18 mouse cellular contexts compared by ENCODE assay signal in the genomic region with DNA sequence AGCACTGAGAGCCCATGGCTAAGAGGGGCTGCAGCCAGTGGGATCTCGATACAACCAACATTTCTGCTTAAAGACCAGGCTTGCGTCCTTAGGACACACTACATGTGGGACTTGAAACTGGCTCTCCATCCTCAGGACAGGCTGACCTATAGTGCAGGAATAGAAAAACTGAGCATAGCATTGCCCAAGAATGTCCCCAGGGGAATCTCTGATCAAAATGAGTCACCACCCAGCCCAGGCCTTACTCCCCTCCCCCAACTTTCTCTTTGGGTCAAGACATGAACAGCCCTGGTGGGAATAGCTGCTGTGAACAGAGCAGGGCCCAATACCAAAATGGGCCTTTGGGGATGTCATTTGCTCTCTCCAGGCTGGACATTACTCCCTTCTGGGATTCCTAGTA. TPM values are rescaled to one million over a fixed set of nuclear protein-coding genes. Genes with fewer than 3 reads are reported as not detected.
"Had no signal": no experiment of that assay in that cellular context is flagged by ENCODE, and none has a peak within 500 bp of the region (broad histone marks: within the 10 kb centered on the region; RNA-seq: fewer than 3 reads in every experiment).

No protein-coding gene starts in this region.

- H3K9ac ChIP-seq: limb, embryonic 12.5 days; liver, embryonic 14.5 days; midbrain, embryonic 15.5 days; neural tube, embryonic 13.5 days had no signal

- H3K27ac ChIP-seq: limb, embryonic 12.5 days; liver, embryonic 14.5 days; midbrain, embryonic 15.5 days; neural tube, embryonic 13.5 days had no signal

- DNase-seq: kidney, adult 2 months; kidney, postnatal 25 days; lung, adult 2 months; lung, postnatal 36 days; retina, postnatal 1 day; thymus, adult 18-20 months; thymus, postnatal 25 days had no signal

- ATAC-seq: lung, postnatal 0 days; midbrain, embryonic 15.5 days had no signal

- H3K4me2 ChIP-seq: limb, embryonic 12.5 days; midbrain, embryonic 15.5 days; neural tube, embryonic 13.5 days had no signal

- H3K4me3 ChIP-seq: limb, embryonic 12.5 days; midbrain, embryonic 15.5 days; neural tube, embryonic 13.5 days had no signal

- H3K9me3 ChIP-seq: limb, embryonic 12.5 days; midbrain, embryonic 15.5 days; neural tube, embryonic 13.5 days had no signal

- H3K36me3 ChIP-seq: limb, embryonic 12.5 days; midbrain, embryonic 15.5 days; neural tube, embryonic 13.5 days had no signal

RNA-seq across cellular contexts. Expression of a gene that starts 1.9 kb away (rescaled TPM):
- total RNA-seq: liver, adult 2 months; megakaryocyte progenitor cell, adult 5-6 weeks; monocyte, adult 5-6 weeks had no signal

RNA-seq across cellular contexts. Expression of a gene that starts 9.2 kb away (rescaled TPM):
- total RNA-seq: layer of hippocampus, postnatal 25 days; liver, adult 2 months; megakaryocyte progenitor cell, adult 5-6 weeks; monocyte, adult 5-6 weeks had no signal
- polyA plus RNA-seq: kidney, embryonic 16.5 days; limb, embryonic 12.5 days; liver, adult 2 months; liver, embryonic 14.5 days; lung, adult 2 months; lung, postnatal 0 days; stomach, embryonic 16.5 days had no signal
